Mouse (Mus musculus) hindlimb bud, embryonic 11.5 days (tissue): ENCODE measurements around the gene Rbm39.

Source experiments
- DNase-seq: peaks from one replicate; pipeline ENCODE4 v3.0.0-alpha.2; 2012; ENCODE audit warnings: low read depth, low spot score; ENCODE audit errors: extremely low spot score

Gene Rbm39

DNA sequence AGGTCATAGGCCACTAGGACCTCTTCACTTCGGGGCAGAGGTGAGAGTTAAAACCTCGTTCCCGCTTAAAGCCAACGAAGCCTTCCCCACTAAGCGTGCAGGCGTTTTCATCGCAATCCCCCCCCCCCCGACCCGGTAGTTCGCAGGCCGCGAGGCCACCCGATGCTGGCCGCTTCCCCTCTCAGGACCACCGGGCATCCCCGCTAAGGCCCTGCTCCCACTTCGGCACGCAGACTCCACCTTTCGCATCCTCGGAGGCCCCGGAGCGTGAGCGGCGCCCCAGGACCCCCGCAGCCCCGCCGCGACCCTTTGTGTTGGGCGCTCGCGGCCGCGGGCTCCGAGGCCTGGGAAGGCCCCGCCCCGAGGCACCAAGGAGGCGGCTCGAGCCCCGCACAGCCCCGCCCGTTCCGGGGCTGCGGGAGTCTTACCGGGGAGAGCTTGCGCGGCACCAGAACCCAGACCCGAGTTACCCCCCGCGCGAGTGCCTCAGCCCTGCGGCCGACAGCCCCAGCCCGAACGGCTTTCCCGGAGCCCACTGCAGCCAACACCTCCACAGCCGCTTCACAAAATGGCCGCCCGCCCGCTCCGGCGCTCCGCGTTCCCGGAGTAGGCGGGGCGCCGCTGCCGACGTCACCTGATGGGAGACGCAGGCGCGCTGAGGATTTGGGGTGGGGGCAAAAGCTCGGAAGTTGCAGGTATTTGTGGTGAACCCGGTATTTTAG, 68.5 kb downstream of the Rbm39 start, which contains the start of the genes Cpne1 and Rbm12:
Cpne1 (minus strand) TSS at position 608 of the 722 bp plus-strand sequence.
Rbm12 (minus strand) TSS at position 621 of the 722 bp plus-strand sequence.
- peak; percentile 74 for DNase-seq

DNA sequence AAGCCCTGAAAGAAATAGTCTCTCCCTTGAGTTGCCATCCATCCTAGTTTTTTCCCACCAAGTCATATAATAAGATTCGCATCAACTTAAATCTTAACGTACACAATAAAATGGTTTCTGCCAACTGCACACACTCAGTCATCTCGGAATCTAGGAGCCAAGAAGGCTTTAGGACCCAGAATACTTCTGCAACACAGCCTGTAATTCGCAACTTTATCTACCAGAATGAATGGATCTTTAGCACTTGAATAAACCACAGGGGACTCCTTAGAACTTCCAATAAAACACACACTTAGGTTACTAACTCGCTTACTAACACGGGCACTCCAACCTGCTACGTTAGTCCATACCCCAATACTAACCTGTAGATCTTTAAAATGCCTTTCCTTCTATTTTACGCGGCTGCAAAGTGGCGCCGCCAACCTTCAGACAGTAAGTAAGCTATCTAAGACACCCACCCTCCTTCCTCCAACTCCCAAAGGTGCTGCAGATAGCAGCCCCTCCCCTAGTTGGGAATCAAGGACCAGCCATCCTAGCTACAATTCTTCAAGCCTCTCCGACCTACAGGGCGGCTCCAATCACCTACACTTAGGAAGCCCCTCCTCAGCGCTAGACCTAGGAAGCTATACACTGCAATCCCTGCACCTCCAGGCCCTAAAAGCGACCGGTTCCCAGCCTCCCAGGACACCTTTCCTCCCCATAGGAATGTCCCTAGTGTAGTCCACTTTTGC, 69.2 kb downstream of the Rbm39 start:
- peak; percentile 33 for DNase-seq
